Mouse (Mus musculus) neutrophil, adult 83 days (primary cell): ENCODE results near the gene Tnfrsf19. TPM values are rescaled to one million over a fixed set of nuclear protein-coding genes. Genes with fewer than 3 reads are reported as not detected.

ENCODE experiments used
- total RNA-seq, 2 experiments: library from RNA; stranded (reverse); gene quantifications; one replicate each; pipeline ENCODE4 v1.2.4; 2023

Gene Tnfrsf19
- total RNA-seq: under 1 TPM; 0.26 to 0.55 TPM

DNA sequence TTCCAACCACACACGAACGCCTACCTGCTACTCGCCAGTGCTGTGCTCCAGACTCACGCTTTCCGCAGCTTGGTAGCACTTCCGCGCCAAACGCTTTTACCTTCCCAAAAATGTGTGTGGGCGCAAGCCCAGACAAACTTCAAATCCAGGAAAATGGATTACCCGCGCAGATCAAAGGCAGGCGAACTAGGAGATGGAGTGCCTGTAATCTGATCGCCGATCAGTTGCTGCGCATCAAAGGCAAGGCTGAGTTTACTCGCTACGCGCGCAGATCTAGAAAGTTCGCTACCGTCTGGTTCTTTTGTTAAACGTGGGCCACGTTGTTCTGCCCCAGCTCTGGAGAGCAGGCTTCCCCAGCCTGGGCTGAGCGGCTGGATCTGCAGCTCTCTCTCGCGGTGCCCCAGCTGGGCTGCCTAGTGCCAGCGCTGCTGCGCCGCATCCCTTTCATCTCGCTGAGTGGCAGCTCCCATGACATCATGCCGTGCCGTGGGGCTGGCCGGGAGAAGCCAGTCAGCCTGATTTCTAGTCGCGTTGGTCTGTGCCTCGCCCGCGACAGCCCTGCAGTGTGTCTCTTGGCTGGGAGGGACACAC is at the start of gene Tnfrsf19:
Gene Tnfrsf19, minus strand, starts transcription at position 400 of the 591 bp plus-strand sequence.

Other genes starting within 250 kb of the Tnfrsf19 start
- gene Sacs, start 92.0 kb upstream of the Tnfrsf19 start, total RNA-seq: 1 to 10 TPM; 5.3 to 5.4 TPM
- not detected for gene Sgcg, start 212.0 kb upstream of the Tnfrsf19 start, total RNA-seq